Mouse (Mus musculus) kidney, embryonic 15.5 days (tissue): ENCODE measurements around the gene Mapk14. TPM values are rescaled to one million over a fixed set of nuclear protein-coding genes. Genes with fewer than 3 reads are reported as not detected.

ENCODE experiments used
- ATAC-seq: fragments of 200-750 bp; cut with Nextera tagmentation; replicated peaks from 2 replicates; pipeline ENCODE4 v1.8.0; 2017; ENCODE audit warnings: moderate TSS enrichment; ENCODE audit not compliant: low FRiP score
- H3K27ac ChIP-seq: fragments of 300-500 bp; sonication (generic); 2 replicates; pipeline ENCODE4 v1.5.1; 2015; ENCODE audit warnings: mild to moderate bottlenecking, inconsistent platforms
- H3K27me3 ChIP-seq: fragments of 300-500 bp; sonication (generic); 2 replicates; pipeline ENCODE4 v1.6.1; 2015; ENCODE audit warnings: inconsistent platforms
- H3K36me3 ChIP-seq: fragments of 300-500 bp; sonication (generic); 2 replicates; pipeline ENCODE4 v1.6.1; 2015; ENCODE audit warnings: inconsistent platforms
- H3K4me1 ChIP-seq: fragments of 300-500 bp; sonication (generic); 2 replicates; pipeline ENCODE4 v1.6.1; 2015; ENCODE audit warnings: inconsistent platforms
- H3K4me2 ChIP-seq: fragments of 300-500 bp; sonication (generic); 2 replicates; pipeline ENCODE4 v1.6.1; 2015; ENCODE audit warnings: moderate library complexity, mild to moderate bottlenecking, inconsistent platforms
- H3K4me3 ChIP-seq: fragments of 300-500 bp; sonication (generic); replicated peaks from 2 replicates; pipeline ENCODE4 v1.5.1; 2015; ENCODE audit warnings: mild to moderate bottlenecking, inconsistent platforms
- H3K9ac ChIP-seq: fragments of 300-500 bp; sonication (generic); 2 replicates; pipeline ENCODE4 v1.6.1; 2015; ENCODE audit warnings: mild to moderate bottlenecking, inconsistent platforms
- H3K9me3 ChIP-seq: fragments of 300-500 bp; sonication (generic); replicated peaks from 2 replicates; pipeline ENCODE4 v1.6.1; 2016; ENCODE audit warnings: inconsistent platforms
- WGBS: fragments of 180-500 bp; shearing (Covaris S2); methylation state at CpG from one replicate; pipeline ENCODE4 v1.1.7; 2015; ENCODE audit warnings: mixed read lengths; 5-methylcytosine and 5-hydroxymethylcytosine counted together
- polyA plus RNA-seq: library from polyadenylated mRNA; unstranded; fragments of >200 nt; fragmentation: Nextera tagmentation; extraction: Ambion mirVana; gene quantifications from 2 replicates; pipeline ENCODE4 v1.2.1, GENCODE M21; 2015

The Mapk14 gene
- polyA plus RNA-seq, 1 experiment from 2014 or later, result 47.3 TPM

GRCm38 (mm10) chr17:28775161-28775560 lies 84.0 kb downstream of the Mapk14 start:
- no peak overlapping the region for H3K9ac ChIP-seq
- no peak overlapping the region for H3K4me3 ChIP-seq
- WGBS, result 81% methylated on average over 4 of the region's 4 CpGs
- no peaks in the 10 kb centered on the region for H3K9me3 ChIP-seq
- H3K36me3 ChIP-seq, result no peaks in the 10 kb centered on the region
- no peak for ATAC-seq
- H3K27ac ChIP-seq, result no peak overlapping the region
- H3K4me1 ChIP-seq, result peaks cover 7% of the 10 kb centered on the region
- H3K27me3 ChIP-seq, result peaks cover 15% of the 10 kb centered on the region
- no peak overlapping the region for H3K4me2 ChIP-seq

DNA sequence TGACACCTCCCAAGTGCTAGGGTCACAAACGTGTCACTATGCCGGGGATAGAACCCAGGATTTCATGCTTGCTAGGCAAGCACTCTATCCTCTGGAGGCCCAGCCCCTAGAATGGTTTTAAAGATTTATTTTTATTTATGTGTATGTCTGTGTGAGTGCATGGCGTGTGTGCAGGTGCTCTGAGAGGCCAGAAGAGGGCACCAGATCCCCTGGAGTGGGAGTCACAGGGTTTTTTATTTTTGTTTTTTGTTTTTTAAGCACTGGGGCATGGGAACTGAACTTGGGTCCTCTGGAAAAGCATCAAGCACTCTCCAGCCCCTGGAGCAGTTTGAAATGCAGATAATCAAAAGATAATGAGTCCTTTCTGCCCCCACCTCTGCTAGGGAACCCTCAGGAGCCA lies 85.7 kb downstream of the Mapk14 start:
- Histone ChIP-seq H3K27me3 (no peaks in the 10 kb centered on the region; the same call in 1 of the 2 replicates), H3K4me2 (no peak overlapping the region), H3K36me3 (no peaks in the 10 kb centered on the region), H3K9me3 (no peaks in the 10 kb centered on the region), H3K27ac (no peak overlapping the region), H3K4me3 (no peak overlapping the region), H3K4me1 (peaks cover 8% of the 10 kb centered on the region; the same call in 1 of the 2 replicates), H3K9ac (no peak overlapping the region)
- WGBS, result 92% methylated on average over 3 of the region's 3 CpGs
- ATAC-seq, result no peak

- Histone ChIP-seq H3K4me3 (no peak overlapping the region), H3K9ac (no peak overlapping the region), H3K27ac (no peak overlapping the region), H3K36me3 (no peaks in the 10 kb centered on the region), H3K4me1 (peaks cover 8% of the 10 kb centered on the region; the same call in 1 of the 2 replicates), H3K9me3 (no peaks in the 10 kb centered on the region), H3K4me2 (no peak overlapping the region), H3K27me3 (no peaks in the 10 kb centered on the region)
- 87% methylated on average over 16 of the region's 16 CpGs for WGBS
- no peak for ATAC-seq
Measured at GRCm38 (mm10) chr17:28777231-28778005, 86.3 kb downstream of the Mapk14 start.

GRCm38 (mm10) chr17:28779735-28780134 lies 88.6 kb downstream of the Mapk14 start:
- Histone ChIP-seq H3K36me3 (no peaks in the 10 kb centered on the region), H3K27me3 (no peaks in the 10 kb centered on the region), H3K4me3 (no peak overlapping the region), H3K9me3 (no peaks in the 10 kb centered on the region), H3K9ac (no peak overlapping the region), H3K27ac (no peak overlapping the region), H3K4me1 (peaks cover 8% of the 10 kb centered on the region; the same call in 1 of the 2 replicates), H3K4me2 (no peak overlapping the region)
- 92% methylated on average over 3 of the region's 3 CpGs for WGBS
- ATAC-seq, result no peak

- ATAC-seq, result no peak
- H3K9ac ChIP-seq, result no peak overlapping the region
- no peak overlapping the region for H3K4me2 ChIP-seq
- H3K36me3 ChIP-seq, result no peaks in the 10 kb centered on the region
- no peak overlapping the region for H3K27ac ChIP-seq
- H3K9me3 ChIP-seq, result no peaks in the 10 kb centered on the region
- peaks cover 8% of the 10 kb centered on the region; the same call in 1 of the 2 replicates for H3K4me1 ChIP-seq
- WGBS, result 55% methylated on average over 3 of the region's 3 CpGs
- H3K4me3 ChIP-seq, result no peak overlapping the region
- H3K27me3 ChIP-seq, result no peaks in the 10 kb centered on the region
Measured at GRCm38 (mm10) chr17:28780836-28781235, 89.7 kb downstream of the Mapk14 start.

DNA sequence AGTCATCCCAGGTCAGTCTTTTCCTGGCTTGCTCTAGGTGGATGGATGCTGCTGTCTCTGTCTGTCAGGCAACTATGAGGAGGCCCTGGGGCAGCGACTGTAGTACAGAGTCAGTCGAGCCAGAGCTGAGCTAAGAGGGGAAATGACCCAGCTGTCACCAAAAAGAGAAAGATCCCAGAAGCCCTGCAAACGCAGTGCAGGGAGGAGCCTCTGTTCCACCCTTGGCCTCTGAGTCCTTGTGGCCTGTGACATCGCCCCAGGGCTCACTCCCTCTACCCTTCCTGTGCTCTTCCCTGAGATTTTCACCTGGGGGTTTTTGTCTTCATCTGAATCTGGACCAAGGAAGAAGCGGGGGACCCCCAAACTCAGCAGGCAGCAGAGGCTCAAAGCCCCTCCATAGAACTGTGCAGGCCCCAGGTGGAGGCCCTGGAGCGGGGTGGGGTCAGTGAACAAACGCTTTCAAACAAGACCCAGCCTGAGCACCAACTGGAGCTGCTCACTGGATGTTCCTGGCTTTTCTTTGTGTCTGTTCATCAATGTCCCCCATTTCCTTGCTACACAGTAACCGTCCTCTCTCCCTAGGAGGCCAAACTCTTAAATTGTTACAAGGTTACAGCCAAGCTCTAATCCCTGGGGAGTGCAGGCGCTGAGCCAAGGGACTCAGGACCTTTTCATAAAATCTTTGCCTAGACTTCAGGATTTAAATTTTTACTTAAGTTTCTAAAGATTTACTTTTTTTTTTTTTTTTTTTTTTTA lies 90.3 kb downstream of the Mapk14 start:
- Histone ChIP-seq H3K36me3 (no peaks in the 10 kb centered on the region), H3K27ac (no peak overlapping the region), H3K27me3 (no peaks in the 10 kb centered on the region), H3K9me3 (no peaks in the 10 kb centered on the region), H3K9ac (no peak overlapping the region), H3K4me1 (peaks cover 8% of the 10 kb centered on the region; the same call in 1 of the 2 replicates), H3K4me2 (no peak overlapping the region), H3K4me3 (no peak overlapping the region)
- 53% methylated on average over 9 of the region's 9 CpGs for WGBS
- no peak for ATAC-seq

DNA sequence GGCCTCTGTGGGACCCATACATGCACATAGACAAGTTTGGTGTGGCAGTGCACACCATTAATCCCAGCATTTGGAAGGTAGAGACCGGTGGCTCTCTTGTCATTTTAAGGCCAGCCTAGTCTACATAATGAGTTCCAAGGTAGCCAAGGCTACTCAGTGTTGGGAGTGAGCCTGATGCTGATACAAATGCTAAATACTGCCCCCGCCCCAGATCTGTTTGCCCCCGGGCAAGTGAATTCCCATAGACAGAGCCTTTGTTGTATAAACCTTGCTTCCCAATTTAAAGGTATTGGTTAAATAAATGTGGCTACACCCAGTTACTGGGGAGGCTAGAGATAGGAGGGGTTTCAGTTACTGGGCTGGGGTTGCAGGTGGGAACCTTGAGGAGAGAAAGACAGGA lies 93.9 kb downstream of the Mapk14 start:
- Histone ChIP-seq H3K4me1 (peaks cover 8% of the 10 kb centered on the region; the same call in 1 of the 2 replicates), H3K9me3 (no peaks in the 10 kb centered on the region), H3K27me3 (no peaks in the 10 kb centered on the region), H3K27ac (no peak overlapping the region), H3K36me3 (no peaks in the 10 kb centered on the region), H3K9ac (no peak overlapping the region), H3K4me3 (no peak overlapping the region), H3K4me2 (no peak overlapping the region)
- no peak for ATAC-seq
- 92% methylated on average over 3 of the region's 3 CpGs for WGBS

GRCm38 (mm10) chr17:28787507-28787906 lies 96.4 kb downstream of the Mapk14 start:
- Histone ChIP-seq H3K9me3 (no peaks in the 10 kb centered on the region), H3K27me3 (no peaks in the 10 kb centered on the region), H3K4me3 (no peak overlapping the region), H3K4me1 (no peaks in the 10 kb centered on the region), H3K27ac (no peak overlapping the region), H3K4me2 (no peak overlapping the region), H3K36me3 (no peaks in the 10 kb centered on the region), H3K9ac (no peak overlapping the region)
- WGBS, result 97% methylated on average over 12 of the region's 12 CpGs
- no peak for ATAC-seq

- no peak for ATAC-seq
- Histone ChIP-seq H3K9me3 (no peaks in the 10 kb centered on the region; the same call in 1 of the 2 replicates), H3K27me3 (no peaks in the 10 kb centered on the region), H3K9ac (no peak overlapping the region), H3K4me2 (no peak overlapping the region), H3K4me1 (peaks cover 21% of the 10 kb centered on the region), H3K27ac (no peak overlapping the region), H3K36me3 (no peaks in the 10 kb centered on the region), H3K4me3 (no peak overlapping the region)
- 92% methylated on average over 4 of the region's 4 CpGs for WGBS
Measured at GRCm38 (mm10) chr17:28797031-28797430, 105.9 kb downstream of the Mapk14 start.

Other genes with a start within 250 kb of the Mapk14 start
- gene Fkbp5, start 173.8 kb upstream of the Mapk14 start, polyA plus RNA-seq, result 31.1 and 35.0 TPM in 2 replicates
- not detected in 2 replicates for gene Armc12, start 160.5 kb upstream of the Mapk14 start, polyA plus RNA-seq
- not detected in 2 replicates for gene Clpsl2, start 141.9 kb upstream of the Mapk14 start, polyA plus RNA-seq
- 0.78 and 2.6 TPM in 2 replicates for gene Clps, start 130.6 kb upstream of the Mapk14 start, polyA plus RNA-seq
- 0.54 and 0.91 TPM in 2 replicates for gene Lhfpl5, start 115.7 kb upstream of the Mapk14 start, polyA plus RNA-seq
- gene Srpk1, start 68.6 kb upstream of the Mapk14 start, polyA plus RNA-seq, result 96.3 and 100 TPM in 2 replicates
- 0.75 and 0.85 TPM in 2 replicates for gene Slc26a8, start 1.1 kb upstream of the Mapk14 start, polyA plus RNA-seq
- 3.1 and 4.0 TPM in 2 replicates for gene AC170998.1, start 34.8 kb downstream of the Mapk14 start, polyA plus RNA-seq
- 44.7 and 46.4 TPM in 2 replicates for gene Mapk13, start 78.0 kb downstream of the Mapk14 start, polyA plus RNA-seq
- gene Brpf3, start 109.8 kb downstream of the Mapk14 start, polyA plus RNA-seq, result 11.2 and 14.4 TPM in 2 replicates
- gene Pnpla1, start 167.1 kb downstream of the Mapk14 start, polyA plus RNA-seq, result 0.08 and 0.10 TPM in 2 replicates
- gene 4930539E08Rik, start 224.0 kb downstream of the Mapk14 start, polyA plus RNA-seq, result 0.12 and 0.23 TPM in 2 replicates